Mouse (Mus musculus) cerebellum, postnatal 36 days (tissue): ENCODE results near the gene B3galnt1.
"Not testable (repeated sequence)": the region's sequence is repeated elsewhere in the genome, so short reads cannot be mapped to it uniquely, and the experiment has no call there.

Experiments used
- DNase-seq, 2 experiments: peaks; one replicate each; pipeline ENCODE4 v3.0.0; 2021 to 2022; ENCODE audit warnings: mixed read lengths in 2 of 2

The B3galnt1 gene

DNA sequence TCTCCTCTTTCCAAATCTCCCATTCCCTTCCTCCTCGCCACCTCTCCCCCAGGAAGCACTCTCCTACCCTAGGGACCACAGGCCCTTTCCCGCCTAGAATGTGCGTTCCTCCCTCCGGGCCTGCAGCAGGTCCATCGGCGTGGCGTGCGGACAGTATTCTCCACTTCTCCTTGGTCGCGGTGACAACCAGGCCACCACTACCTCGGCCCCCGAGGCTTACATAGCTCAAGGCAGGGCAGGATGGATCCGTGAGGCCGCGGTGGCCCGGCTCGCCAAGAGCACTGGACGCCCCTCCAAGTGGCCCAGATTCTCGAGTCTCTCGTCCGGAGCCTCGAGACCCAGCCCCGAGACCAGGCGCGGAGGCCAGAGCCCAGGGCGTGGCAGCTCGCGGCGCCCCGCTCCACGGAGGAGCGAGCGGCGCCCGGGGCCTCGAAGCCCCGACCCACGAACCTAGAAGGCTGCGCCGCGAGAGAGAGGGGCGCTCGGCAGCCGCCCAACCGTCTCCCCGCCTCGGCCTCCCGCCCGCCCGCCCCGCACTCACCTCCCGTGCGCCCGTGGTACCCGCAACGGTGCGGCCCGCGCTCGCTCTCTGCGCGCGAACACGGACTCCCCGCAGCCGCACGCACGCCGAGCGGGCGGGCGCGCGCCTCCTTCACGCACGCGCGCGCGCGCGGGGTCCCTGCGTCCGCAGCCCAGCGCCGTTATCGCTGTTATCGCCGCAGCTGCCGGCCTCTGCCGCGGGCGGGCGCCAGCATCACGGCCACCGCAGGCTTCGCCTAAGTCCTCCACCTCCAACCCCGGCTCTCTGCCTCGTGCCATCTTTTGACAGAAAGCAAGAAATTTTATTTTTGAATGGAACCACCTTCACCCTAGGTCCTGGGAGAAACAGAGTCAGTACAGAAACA lies at the start of gene B3galnt1:
B3galnt1 (minus strand) TSS at position 700 of the 905 bp plus-strand sequence.
- peak; percentile 61 to 64 for DNase-seq

DNA sequence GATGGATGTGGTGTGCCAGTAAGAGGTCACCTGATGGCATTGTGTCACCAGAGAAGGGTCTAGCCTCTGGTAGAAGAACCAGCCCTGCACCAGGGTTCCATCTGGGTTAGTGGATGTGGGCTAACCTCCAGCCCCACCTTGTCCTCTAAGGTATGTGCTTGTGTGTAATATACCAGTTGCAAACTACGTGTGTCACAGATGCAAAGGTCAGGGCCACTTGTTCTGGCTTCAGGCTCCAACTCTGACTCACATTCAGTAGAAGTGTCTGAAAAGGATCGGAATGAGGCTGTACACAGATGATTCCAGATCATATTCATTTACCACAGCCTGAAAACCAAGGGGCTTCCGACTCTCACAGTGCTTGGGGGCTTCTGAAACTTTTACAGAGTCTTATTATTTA lies 35.8 kb upstream of the B3galnt1 start:
- no peak for DNase-seq

DNA sequence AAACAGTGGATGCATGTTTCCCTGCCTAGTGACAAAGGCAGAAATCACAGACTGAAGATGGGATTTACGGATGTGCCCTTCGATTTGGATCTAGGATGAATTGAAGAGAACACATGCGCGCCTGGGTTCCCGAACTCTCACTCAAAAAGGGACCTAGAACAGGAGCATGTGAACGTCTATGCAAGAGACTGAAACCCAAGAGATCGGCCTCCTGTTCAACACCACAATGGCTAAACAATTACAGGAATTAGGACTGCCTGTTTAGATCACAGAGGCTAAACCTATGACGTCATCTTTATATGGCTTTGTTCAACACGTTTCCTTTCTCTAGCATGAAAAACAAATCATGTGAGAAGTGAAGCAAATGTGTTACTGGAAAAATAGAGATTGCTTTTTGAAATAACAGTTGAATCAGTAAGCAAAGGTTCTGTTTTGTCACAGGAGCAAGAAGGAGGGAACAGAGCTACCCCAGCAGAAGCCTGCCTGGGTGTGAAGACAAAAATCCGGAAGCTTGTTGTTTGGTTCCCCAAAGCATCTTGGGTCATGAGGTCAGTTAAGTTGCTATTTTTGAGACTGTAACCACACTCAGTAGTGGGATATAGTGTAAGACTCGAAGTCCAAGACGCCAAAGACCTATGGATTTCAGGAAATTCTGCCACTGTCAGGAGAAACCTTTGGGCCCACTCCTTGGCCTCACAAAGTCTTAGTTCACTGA lies 35.1 kb upstream of the B3galnt1 start:
- no peak for DNase-seq

DNA sequence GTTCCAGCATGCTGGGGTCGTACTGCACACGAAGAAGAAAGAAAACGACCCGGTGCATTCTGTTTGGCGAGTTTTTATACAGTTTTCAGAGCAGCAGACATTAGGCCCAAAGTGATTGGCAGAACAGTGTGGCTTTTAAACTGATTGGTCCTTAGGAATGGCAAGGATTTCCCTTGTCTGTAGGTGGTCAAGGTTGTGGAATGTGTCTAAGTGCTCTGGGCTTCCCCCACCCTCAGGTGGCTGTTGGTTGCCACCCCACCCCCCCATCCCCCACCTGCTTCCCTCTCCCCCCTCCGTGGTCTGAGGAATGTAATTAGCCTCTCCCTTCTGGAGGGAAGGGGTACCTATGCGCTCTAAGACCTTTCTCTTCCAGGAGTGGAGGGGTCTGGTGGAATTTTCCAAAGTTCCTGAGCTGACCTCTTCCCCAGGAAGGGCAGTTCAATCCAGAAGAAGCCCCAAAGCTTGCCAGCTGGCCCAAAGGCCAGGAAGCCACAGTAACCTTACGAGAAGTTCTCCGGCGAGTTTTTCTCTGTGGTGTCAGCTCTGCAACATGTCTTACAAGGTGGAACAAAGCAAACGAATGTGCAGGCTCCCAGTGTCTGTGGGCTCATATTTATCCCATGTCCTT lies 28.3 kb upstream of the B3galnt1 start:
- DNase-seq = no peak

DNA sequence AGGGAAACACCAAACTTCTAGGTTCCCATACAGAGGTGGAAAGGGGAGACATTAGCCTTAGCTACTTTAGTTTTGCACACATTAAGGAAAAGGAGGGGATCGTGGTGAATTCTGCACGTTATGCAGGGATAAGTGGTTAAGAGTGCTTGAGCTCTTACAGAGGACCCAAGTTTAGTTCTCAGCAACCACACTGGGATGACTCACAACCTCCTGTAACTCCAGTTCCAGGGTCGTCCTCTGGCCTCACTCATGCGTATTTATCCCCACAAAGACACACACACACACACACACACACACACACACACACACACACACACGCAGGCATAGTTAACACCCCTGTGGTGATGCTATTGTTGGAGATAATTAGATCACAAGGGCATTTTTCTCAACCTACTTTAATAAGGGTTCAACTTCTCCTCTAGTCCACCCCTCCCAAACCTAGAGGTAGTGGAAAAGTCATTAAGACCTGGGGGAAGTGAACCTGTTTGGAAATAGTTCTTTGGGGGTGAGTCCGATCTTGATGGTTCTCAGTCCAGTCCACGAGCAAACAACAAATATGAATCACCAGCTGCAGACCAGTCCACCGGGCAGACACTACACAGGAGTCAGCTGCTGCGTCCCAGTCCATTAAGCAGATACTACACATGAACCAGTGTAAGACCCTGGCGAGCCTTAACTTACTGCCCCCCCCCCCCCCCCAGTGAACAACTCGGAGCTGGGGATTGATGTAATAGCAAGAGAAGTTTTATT lies 27.6 kb upstream of the B3galnt1 start:
- DNase-seq = no peak

DNA sequence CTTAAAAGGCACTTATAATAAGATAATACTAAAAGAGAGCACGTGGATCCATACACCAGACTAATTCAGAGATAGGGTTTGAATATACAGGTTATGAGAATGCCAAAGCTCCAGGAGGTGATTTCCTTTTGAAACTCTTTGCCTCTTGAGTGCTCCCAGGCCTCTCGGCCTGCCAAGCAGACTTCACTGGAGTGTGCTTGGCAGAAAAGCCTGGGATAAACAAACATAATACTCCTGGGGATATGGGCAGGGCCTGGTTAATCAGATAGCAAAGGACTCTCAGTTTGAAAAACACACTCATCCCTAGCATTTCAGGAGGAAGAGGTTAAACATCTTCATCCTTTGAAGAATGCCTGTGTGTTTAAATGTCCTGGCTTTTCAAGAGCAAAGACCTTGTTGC lies 25.4 kb upstream of the B3galnt1 start:
- no peak for DNase-seq

DNA sequence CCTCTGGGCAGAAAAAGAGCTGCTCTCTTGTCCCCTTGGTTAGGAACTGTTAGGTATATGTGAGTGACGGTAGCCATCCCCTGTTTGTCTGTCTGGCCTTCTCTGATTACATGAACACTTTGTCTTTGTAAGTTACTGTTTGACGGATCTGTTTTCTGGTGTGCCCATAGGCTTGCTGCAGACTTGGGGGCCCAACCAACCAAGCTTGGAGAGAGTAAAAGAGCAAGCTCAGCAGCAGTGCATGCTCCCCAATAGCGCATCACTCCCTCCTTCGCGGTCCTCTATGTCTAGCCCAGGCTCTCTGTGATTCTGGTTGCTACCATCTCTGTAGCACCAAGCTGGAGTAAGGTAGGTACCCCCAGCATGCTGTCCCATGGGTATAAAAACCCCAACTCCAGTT lies 9.1 kb upstream of the B3galnt1 start:
- DNase-seq = no peak

DNA sequence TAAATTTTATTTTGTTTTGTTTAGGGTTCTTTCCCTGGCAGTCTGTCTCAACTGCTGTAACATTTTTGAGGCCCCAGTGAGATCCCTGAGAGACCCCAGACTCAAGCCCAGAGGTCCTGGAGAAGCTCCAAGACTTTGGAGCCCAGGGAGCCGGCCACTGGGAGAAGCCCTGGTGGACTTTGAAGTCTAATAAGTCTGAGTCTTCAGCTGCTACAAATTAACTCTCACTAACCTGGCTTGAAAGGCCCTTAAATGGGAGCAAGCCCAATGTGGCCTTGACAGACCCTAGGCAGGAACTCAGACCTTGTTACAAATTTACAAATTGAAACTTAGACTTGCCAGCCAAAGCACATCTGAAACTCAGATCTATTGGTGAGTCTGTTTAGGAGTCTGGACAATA lies 8.7 kb upstream of the B3galnt1 start:
- no peak for DNase-seq

DNA sequence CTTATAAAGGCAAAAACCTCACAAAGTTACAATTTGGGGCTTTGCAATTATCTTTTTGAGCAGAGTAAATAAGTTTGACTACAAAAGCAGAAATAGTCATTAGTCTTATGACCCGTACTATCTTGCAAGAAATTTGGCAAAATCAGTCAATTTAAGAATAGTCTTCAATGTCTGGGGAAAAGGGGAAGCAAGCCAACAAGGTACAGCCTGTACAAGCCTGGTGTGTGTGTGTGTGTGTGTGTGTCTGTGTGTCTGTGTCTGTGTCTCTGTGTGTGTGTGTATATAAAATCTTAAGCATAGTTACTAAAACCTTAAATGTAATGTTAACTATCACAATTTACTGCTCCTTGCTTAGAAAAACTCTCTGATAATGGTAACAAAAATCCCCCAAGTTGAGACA lies 8.2 kb upstream of the B3galnt1 start:
- no peak for DNase-seq

DNA sequence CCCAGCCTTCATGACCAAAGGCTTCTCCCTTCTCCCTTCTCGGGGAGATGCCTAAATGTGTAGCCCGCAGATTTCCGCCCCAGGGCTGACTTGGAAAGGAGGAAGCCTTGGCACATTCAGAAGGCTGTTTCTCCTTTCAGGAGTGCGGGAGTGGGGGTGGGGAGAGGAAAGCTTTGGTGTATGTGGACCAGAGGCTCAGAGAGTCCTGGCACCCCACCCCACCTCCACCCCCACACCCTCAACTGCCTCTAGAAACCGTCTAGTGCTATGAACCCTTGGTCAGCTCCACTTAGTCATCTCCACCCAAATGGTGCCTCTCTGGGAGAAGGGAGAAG lies 373 bp upstream of the B3galnt1 start:
- DNase-seq = peak in 1 of 2 experiments; percentile 22

DNA sequence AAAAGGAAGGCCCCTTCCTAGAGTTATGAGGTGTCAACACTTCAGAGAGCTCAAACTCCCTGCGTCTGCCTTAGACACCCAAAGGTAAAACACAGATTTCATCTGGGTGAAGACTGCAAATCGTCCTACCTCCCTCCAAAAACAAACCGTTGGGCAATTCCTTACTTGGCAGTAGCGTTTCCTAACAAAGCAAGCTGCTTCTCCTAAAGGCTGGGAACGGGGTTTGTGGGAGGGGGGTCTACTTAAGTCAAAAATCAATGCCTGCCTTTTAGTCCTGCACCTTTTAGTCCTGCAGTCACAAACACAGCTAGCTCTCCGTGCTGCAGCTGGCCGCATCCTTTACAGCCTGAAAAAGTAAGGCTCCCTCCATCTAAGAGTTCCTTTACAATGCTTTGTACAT lies 944 bp downstream of the B3galnt1 start:
- peak in 1 of 2 experiments; percentile 15 for DNase-seq

DNA sequence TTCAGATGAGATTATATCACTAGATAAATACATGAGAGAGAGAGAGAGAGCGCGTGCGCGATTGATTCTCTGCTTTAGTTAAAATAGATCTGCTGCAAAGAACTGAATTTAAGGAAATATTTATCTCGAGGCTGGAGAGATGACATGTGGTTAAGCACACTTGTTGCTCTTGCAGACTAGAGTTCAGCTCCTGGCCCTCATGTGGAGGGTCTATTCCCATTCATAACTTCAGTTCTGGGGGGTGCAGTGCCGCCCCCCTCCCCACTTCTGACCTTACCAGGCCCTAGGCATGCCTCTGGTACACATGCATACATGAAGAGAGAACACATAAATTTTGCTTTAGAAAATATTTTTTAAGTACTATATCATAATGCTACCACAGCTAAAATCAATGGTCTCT lies 1.5 kb downstream of the B3galnt1 start:
- DNase-seq = no peak

DNA sequence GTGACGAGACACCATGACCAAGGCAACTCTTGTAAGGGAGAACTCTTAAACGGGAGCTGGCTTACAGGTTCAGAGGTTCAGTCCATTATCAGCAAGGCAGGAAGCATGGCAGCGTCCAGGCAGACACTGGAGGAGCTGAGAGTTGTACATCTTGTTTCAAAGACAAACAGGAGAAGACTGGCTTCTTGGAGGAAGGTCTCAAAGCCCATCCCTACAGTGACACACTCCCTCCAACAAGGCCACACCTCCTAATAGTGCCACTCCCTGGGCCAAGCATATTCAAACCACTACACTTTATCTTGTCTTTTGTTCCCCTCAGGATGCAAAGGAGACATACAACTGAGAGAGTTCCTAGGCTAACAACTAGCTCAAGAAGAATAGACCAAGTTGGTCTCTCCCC lies 2.6 kb downstream of the B3galnt1 start:
- no peak for DNase-seq

DNA sequence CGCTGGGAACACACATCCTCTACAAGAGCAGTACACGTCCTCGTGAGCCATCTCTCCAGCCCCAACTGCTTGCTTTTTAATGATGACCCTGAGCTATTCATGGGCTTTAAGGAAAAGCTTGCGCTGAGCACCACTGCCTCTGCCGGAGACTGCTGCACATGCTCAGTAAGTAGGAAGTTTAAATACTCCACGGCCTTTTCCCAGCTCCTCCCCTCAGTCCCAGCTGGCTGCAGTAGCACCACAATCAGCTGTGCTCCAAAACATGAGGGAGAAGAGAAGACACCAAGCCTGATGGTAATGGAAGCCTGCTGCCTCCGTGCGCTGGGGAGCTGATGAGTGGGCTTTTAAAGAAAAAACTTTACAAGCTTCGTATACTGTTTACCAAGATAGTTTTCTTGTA lies 4.7 kb downstream of the B3galnt1 start:
- no peak for DNase-seq

DNA sequence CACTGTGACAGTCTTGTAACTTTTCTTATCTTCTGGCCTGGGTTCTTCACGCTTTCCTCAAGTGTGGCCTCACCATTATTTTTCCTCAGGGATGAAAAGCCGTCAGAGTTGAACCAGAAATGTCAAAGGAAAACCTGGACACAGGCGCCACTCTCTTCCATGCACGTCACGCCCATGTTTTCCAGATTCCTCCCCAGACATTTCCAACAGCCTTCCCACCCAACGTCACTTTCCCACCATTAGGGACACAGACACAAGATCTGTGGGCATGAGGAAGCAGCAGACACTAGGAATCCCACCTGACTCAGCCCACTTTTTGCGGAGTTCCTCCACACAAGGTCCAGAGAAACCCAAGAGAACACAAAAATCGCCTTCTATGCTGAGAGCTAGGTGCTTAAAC lies 5.3 kb downstream of the B3galnt1 start:
- DNase-seq = no peak

DNA sequence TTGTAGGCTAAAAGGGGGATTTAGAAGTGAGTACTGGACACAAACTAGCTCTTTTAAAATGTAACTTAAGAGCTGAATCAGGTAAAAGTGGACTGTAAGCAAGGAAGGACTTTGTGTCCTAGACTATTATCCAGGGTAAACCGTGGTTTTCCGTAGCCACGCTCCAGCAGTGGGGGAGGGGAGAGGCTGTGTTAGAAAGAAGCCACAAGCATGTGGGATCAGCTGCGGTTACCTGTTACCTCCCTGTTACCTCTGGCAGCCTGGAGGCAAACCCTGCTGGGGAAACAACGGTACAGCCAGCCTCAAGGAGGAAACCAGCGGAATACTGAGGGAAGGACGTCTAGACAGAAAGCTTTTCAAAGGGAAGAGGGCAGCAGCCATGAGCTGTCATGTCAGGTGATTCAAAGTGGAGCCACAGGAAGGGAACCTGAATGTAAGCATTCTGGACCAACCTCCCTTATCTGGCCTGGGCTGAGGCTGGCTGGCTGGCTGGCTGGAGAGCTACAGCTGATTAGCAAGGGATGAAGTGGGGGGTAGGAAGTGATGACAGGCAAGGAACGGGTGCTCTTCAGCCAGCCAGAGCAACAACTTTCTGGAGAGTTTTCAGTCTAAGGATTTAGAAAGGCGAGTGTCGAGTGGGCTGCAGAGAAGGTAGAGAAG lies 10.5 kb downstream of the B3galnt1 start:
- DNase-seq = no peak

DNA sequence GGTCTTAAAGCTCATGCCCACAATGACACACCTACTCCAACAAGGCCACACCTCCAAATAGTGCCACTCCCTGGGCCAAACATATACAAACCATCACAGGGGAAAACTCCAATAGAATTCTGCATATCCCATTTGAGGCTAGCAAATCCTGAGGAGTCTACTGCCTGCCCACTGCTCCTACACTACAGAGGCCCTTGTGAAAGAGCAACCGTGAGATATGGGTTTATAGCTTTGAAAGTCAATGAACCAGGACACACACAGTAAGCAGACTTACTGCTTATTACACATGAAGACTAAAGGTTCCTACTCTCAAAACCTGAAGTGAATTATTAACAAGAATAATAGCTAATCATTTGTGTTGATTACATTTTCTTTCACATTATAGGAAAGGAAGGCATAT lies 15.0 kb downstream of the B3galnt1 start:
- DNase-seq = no peak

DNA sequence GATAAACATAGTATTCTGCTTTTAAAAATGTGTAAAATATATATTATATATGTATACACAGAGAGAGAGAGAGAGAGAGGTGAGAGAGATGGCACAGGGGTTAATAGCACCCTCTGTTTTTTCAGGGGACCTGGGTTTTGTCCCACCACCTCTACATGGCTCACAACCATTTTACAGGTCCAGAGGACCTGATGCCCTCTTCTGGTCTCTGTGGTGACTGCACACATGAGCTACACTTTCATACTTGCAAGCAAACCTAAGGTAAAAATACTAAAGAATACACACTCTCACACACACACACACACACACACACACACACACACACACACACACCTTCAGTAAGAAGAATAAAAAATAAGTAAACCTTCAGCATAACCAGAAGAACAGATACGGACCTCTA lies 20.0 kb downstream of the B3galnt1 start:
- DNase-seq = no peak

DNA sequence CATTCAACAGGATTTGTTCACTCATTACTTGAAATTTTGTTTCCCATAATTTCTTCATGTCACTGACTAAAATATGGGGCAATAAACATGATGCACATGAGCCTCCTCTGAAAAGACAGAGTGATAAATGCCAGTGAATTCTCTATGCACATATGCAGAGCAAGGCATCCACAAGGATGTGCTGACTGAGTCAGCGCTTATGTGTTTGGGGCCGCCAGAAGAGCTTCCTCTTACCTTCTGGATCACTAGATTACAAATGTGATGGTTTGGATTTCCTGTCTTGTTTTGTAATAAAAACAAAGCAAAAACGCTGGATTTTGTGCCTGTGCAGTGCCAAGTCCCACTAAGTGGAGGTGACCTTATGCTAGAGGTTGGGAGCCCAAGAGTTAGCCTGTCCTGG lies 22.0 kb downstream of the B3galnt1 start:
- no peak for DNase-seq

DNA sequence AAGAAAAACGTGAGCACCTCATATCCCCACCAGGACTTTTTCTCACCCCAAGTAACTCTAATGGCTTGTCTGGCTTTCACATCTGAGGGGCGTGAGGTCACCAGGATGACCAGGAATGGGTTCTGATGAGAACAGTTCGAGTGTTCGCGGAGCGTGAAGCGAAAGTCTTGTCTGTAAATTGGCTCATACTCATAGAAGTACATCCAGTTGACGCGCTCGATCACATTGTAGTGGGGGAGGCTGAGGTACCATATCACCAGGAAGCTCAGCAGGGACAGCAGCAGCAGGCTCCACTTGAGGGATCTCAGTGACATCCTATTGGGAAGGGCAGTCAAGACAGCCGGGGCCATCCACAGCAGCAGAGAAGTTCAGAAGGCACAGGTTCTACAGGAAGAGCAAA lies 23.2 kb downstream of the B3galnt1 start:
- DNase-seq = no peak

DNA sequence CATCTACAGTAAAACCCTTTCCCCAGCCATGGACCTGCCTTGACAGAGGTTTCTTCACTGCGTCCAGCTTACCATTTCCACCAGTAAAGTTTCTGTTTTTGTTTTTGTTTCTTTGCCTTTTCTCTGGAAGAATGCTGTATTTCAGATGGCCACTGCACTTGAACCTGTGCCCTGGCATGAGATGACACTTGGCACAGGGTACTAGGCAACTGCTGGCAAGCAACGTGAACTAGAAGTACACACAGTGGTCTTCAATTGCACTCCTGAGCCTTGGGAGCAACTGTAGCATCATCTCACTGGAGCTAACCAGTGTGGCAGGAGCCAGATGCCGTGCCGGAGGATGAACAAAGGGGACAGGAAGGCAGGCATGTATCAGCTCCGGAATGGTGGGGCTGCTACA lies 26.2 kb downstream of the B3galnt1 start:
- DNase-seq = no peak

DNA sequence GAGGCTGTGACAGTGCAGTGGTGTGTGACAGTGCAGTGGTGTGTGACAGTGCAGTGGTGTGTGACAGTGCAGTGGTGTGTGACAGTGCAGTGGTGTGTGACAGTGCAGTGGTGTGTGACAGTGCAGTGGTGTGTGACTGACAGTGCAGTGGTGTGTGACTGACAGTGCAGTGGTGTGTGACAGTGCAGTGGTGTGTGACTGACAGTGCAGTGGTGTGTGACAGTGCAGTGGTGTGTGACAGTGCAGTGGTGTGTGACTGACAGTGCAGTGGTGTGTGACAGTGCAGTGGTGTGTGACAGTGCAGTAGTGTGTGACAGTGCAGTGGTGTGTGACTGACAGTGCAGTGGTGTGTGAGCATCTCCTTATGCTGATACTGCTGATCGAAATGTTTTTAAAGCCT lies 33.2 kb downstream of the B3galnt1 start:
- DNase-seq = not testable (repeated sequence)

DNA sequence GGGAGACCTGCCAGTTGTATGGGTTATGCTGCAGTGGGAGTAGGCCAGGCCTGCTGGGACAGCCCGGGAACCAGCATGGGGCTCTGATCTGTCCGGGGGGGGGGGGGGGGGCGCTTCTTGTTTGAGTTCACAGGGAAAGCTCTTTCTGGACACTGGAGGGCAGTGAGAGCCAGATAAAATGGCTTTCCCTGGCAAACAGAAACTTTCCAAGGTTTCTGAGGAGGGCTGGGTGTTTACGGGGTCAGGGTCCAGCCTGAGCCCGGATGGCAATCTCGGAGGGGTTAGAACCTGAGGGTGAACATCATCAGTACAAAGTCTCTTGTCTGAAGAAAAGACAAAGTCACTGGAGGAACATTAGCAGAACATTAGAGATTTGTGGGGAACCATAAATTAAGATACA lies 35.4 kb downstream of the B3galnt1 start:
- DNase-seq = no peak
